Mouse (Mus musculus) kidney, postnatal 0 days (tissue): ENCODE measurements at regions not wholly inside any gene's neighbourhood (a gene's known extent, or its start where the extent isn't known, plus 50 kb on each side); places are given as distances from the start of the nearest gene placed in this dataset.

Experiments
- ATAC-seq: fragments of 200-750 bp; cut with Nextera tagmentation; replicated peaks from 2 replicates; pipeline ENCODE4 v1.8.0; 2017; ENCODE audit warnings: low read depth, moderate number of reproducible peaks, moderate TSS enrichment, moderate library complexity; ENCODE audit not compliant: low FRiP score
- DNase-seq: peaks from one replicate; pipeline ENCODE4 v3.0.0-alpha.2; 2016; ENCODE audit warnings: low spot score
- H3K27ac ChIP-seq: fragments of 300-500 bp; sonication (generic); 2 replicates; pipeline ENCODE4 v1.5.1; 2014; ENCODE audit warnings: mild to moderate bottlenecking
- H3K27me3 ChIP-seq: fragments of 300-500 bp; sonication (generic); 2 replicates; pipeline ENCODE4 v1.6.1; 2014; ENCODE audit warnings: low read length, mixed read lengths; ENCODE audit not compliant: insufficient read depth
- H3K36me3 ChIP-seq: fragments of 300-500 bp; sonication (generic); 2 replicates; pipeline ENCODE4 v1.6.1; 2014; ENCODE audit warnings: low read length, mixed read lengths; ENCODE audit not compliant: insufficient read depth
- H3K4me1 ChIP-seq: fragments of 300-500 bp; sonication (generic); replicated peaks from 2 replicates; pipeline ENCODE4 v1.6.1; 2014; ENCODE audit warnings: antibody characterized with exemption, low read length, mixed read lengths; ENCODE audit not compliant: insufficient read depth
- H3K4me2 ChIP-seq: fragments of 300-500 bp; sonication (generic); 2 replicates; pipeline ENCODE4 v1.6.1; 2014; ENCODE audit warnings: mild to moderate bottlenecking, low read length, moderate library complexity, mixed read lengths
- H3K4me3 ChIP-seq: fragments of 300-500 bp; sonication (generic); replicated peaks from 2 replicates; pipeline ENCODE4 v1.5.1; 2014; ENCODE audit warnings: low read depth, low read length
- H3K9ac ChIP-seq: fragments of 300-500 bp; sonication (generic); 2 replicates; pipeline ENCODE4 v1.6.1; 2014; ENCODE audit warnings: low read depth, low read length
- H3K9me3 ChIP-seq: fragments of 300-500 bp; sonication (generic); replicated peaks from 2 replicates; pipeline ENCODE4 v1.6.1; 2016; ENCODE audit warnings: low read length, inconsistent platforms, mixed read lengths
- CTCF ChIP-seq: IDR thresholded peaks from 2 replicates; pipeline ENCODE4 v1.5.1; 2016; ENCODE audit warnings: antibody characterized with exemption, low read depth, mild to moderate bottlenecking, moderate library complexity
- WGBS: fragments of 180-500 bp; shearing (Covaris S2); extraction: QIAGEN DNeasy Blood & Tissue Kit; methylation state at CpG from one replicate; pipeline ENCODE4 v1.1.7; 2014; 5-methylcytosine and 5-hydroxymethylcytosine counted together

DNA sequence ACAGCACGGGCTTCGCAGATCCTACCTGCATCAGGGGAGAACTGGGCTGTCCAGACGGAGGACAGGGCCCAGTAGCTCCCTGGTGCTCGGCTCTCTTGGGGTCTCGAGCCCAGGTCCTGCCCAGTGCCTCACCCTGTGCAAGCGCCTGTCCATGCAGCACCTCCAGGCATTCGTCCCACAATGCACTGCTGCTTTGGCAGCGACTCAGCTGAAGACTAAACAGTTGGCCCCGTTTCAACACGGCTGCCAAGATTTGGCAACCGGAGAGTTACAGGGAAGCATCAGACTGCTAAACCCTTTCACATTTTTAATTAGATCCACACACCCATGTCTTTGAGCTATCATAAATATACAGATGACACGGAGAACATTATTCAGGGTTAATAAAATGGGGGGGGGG, 532.7 kb upstream of the 3110018I06Rik start:
- no peaks in the 10 kb centered on the region for H3K9me3 ChIP-seq
- ATAC-seq (no peak), DNase-seq (peak; percentile 8)
- no peak overlapping the region for H3K9ac ChIP-seq
- TF ChIP-seq CTCF, result no peak
- H3K27me3 ChIP-seq, result no peaks in the 10 kb centered on the region
- no peak overlapping the region for H3K4me3 ChIP-seq
- no peaks in the 10 kb centered on the region for H3K36me3 ChIP-seq
- H3K4me1 ChIP-seq, result no peaks in the 10 kb centered on the region
- WGBS, result 53% methylated on average over 12 of the region's 12 CpGs
- H3K4me2 ChIP-seq, result no peak overlapping the region
- H3K27ac ChIP-seq, result no peak overlapping the region

DNA sequence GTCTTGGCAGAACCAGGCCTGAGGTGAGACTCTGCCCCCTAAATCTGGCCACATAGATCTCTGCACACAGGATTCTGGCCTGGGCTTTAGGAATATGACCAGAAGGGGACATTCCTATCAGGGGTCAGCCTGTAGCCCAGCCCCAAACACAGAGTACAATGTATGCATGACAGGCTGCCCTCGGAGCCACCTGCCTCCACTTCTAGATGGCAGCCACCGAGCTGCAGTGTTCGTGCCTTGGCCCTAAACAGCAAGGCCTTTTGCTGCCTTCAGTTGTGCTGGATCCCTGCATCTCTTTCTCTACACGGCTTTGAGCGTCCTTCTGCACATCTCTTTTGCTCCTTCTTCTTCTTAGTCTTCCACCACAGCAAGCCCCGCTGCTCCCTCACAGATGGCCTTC, 532.2 kb upstream of the 3110018I06Rik start:
- TF ChIP-seq CTCF, result no peak

DNA sequence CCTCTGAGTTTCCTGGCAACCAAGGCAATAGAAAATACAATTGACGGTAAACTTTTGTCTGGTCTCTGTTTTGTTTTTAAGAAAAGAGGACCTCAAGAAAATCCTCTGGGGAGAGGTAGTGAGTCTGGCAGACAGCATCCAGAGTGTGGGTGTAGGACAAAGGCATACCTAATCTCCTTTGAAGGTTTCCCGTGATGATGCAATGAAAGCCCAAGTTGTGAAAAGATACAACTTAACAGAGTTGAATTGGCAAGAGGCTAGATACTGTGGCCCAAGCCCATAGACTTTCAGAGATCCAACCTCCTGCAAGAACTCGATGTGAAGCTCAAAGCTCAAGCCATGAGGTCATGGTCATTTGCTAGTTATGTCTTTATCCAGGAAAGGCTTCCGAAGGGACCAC, 526.4 kb upstream of the 3110018I06Rik start:
- no peaks in the 10 kb centered on the region for H3K9me3 ChIP-seq
- H3K4me2 ChIP-seq, result no peak overlapping the region
- H3K9ac ChIP-seq, result no peak overlapping the region
- no peaks in the 10 kb centered on the region for H3K36me3 ChIP-seq
- H3K27ac ChIP-seq, result no peak overlapping the region
- DNase-seq, result no peak
- ATAC-seq, result no peak
- no peak for TF ChIP-seq CTCF
- no peaks in the 10 kb centered on the region for H3K4me1 ChIP-seq
- H3K27me3 ChIP-seq, result no peaks in the 10 kb centered on the region
- WGBS, result 85% methylated on average over 4 of the region's 4 CpGs
- H3K4me3 ChIP-seq, result no peak overlapping the region

More for the DNA sequence above, 532.2 kb upstream of the 3110018I06Rik start:
- Histone ChIP-seq H3K9me3 (no peaks in the 10 kb centered on the region), H3K27me3 (no peaks in the 10 kb centered on the region), H3K27ac (no peak overlapping the region), H3K4me3 (no peak overlapping the region), H3K4me1 (no peaks in the 10 kb centered on the region), H3K36me3 (no peaks in the 10 kb centered on the region), H3K9ac (no peak overlapping the region), H3K4me2 (no peak overlapping the region)
- 71% methylated on average over 6 of the region's 6 CpGs for WGBS
- DNase-seq, result no peak
- ATAC-seq, result no peak

GRCm38 (mm10) chr12:106963762-106964161, 524.7 kb upstream of the 3110018I06Rik start:
- Histone ChIP-seq H3K4me2 (no peak overlapping the region), H3K27me3 (no peaks in the 10 kb centered on the region), H3K36me3 (no peaks in the 10 kb centered on the region), H3K27ac (no peak overlapping the region), H3K9ac (no peak overlapping the region), H3K4me1 (no peaks in the 10 kb centered on the region), H3K9me3 (no peaks in the 10 kb centered on the region), H3K4me3 (no peak overlapping the region)
- ATAC-seq (no peak), DNase-seq (no peak)
- peak; percentile 49; the same call in 1 of the 2 replicates for TF ChIP-seq CTCF
- 64% methylated on average over 5 of the region's 5 CpGs for WGBS

GRCm38 (mm10) chr12:106969873-106970272, 518.6 kb upstream of the 3110018I06Rik start:
- no peak overlapping the region for H3K4me2 ChIP-seq
- no peak overlapping the region for H3K4me3 ChIP-seq
- no peaks in the 10 kb centered on the region for H3K4me1 ChIP-seq
- no peaks in the 10 kb centered on the region for H3K36me3 ChIP-seq
- DNase-seq, result no peak
- no peak for TF ChIP-seq CTCF
- H3K9me3 ChIP-seq, result no peaks in the 10 kb centered on the region
- WGBS, result 47% methylated on average over 5 of the region's 5 CpGs
- ATAC-seq, result no peak
- H3K27me3 ChIP-seq, result no peaks in the 10 kb centered on the region
- no peak overlapping the region for H3K27ac ChIP-seq
- no peak overlapping the region for H3K9ac ChIP-seq

DNA sequence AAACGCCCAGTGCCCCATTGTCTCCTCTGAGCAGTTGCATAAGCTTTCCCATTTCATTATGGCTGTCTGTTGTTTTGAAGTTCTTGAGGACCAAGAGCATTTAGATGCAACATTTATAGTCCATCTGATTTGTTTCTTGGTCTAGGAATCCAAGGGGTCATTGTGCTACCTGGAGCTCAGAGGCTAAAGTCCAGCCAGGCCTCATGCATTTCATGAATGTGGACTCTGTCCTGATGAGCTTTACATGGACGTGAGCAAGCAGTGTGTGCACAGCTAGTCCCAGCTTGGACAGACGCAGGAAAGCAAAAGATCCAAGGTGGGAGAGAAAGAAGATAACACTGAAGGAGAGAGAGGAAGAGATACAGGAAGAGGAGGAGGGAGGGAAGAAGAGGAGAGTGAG, 496.0 kb upstream of the 3110018I06Rik start:
- 67% methylated on average over 3 of the region's 3 CpGs for WGBS
- H3K4me3 ChIP-seq, result no peak overlapping the region

DNA sequence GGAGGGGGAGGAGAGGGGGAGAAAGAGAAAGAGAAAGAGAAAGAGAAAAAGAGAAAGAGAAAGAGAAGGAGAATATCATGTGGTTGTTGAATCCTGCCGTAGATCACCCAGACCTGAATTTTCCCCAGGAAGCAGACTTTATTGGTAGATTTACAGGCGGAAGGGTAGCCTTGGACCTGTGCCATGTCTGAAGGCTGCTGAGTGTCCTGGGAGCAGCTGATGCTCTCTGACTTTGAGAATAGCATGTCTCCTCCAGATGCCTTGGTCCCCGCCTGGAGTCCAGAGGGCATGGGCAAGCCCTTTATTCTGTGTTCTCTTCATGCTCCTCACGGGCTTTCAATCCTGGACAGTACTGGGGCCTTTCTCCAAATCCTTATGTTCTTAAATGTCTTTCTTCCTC, 495.4 kb upstream of the 3110018I06Rik start:
- Histone ChIP-seq H3K36me3 (no peaks in the 10 kb centered on the region), H3K27ac (no peak overlapping the region), H3K9me3 (no peaks in the 10 kb centered on the region), H3K4me1 (no peaks in the 10 kb centered on the region), H3K4me2 (no peak overlapping the region), H3K27me3 (no peaks in the 10 kb centered on the region), H3K4me3 (no peak overlapping the region), H3K9ac (no peak overlapping the region)
- ATAC-seq (no peak), DNase-seq (no peak)
- no peak for TF ChIP-seq CTCF
- 59% methylated on average over 4 of the region's 4 CpGs for WGBS

More for the DNA sequence above, 496.0 kb upstream of the 3110018I06Rik start:
- no peak overlapping the region for H3K9ac ChIP-seq
- no peaks in the 10 kb centered on the region for H3K27me3 ChIP-seq
- DNase-seq (peak; percentile 11), ATAC-seq (peak; percentile 69; the same call in 1 of the 2 replicates)
- H3K9me3 ChIP-seq, result no peaks in the 10 kb centered on the region
- H3K4me1 ChIP-seq, result no peaks in the 10 kb centered on the region
- no peak overlapping the region for H3K4me2 ChIP-seq
- no peak overlapping the region for H3K27ac ChIP-seq
- H3K36me3 ChIP-seq, result no peaks in the 10 kb centered on the region
- TF ChIP-seq CTCF, result no peak
